Mouse (Mus musculus) midbrain, embryonic 11.5 days (tissue): ENCODE data around the gene Spaca5. TPM values are rescaled to one million over a fixed set of nuclear protein-coding genes. Genes with fewer than 3 reads are reported as not detected.

Experiments used
- polyA plus RNA-seq: library from polyadenylated mRNA; unstranded; fragments of >200 nt; fragmentation: Nextera tagmentation; extraction: Ambion mirVana; gene quantifications from 2 replicates; pipeline ENCODE4 v1.2.1, GENCODE M21; 2014

The Spaca5 gene
- polyA plus RNA-seq, 1 experiment from 2014 or later = not detected

Other genes with a start within 250 kb of the Spaca5 start
- gene Timp1, start 198.2 kb upstream of the Spaca5 start, polyA plus RNA-seq = 8.1 and 8.4 TPM in 2 replicates
- gene Syn1, start 147.4 kb upstream of the Spaca5 start, polyA plus RNA-seq = 11.9 and 14.8 TPM in 2 replicates
- gene Cfp, start 136.9 kb upstream of the Spaca5 start, polyA plus RNA-seq = 4.2 and 4.6 TPM in 2 replicates
- gene Elk1, start 117.8 kb upstream of the Spaca5 start, polyA plus RNA-seq = 4.5 and 6.4 TPM in 2 replicates
- 62.5 and 66.4 TPM in 2 replicates for gene Uxt, start 106.4 kb upstream of the Spaca5 start, polyA plus RNA-seq
- gene Zfp182, start 6.1 kb upstream of the Spaca5 start, polyA plus RNA-seq = 7.6 and 7.7 TPM in 2 replicates
- gene Zfp300, start 21.1 kb downstream of the Spaca5 start, polyA plus RNA-seq = 3.1 and 3.4 TPM in 2 replicates
- not detected in 2 replicates for gene Ssxa1, start 47.4 kb downstream of the Spaca5 start, polyA plus RNA-seq
- not detected in 2 replicates for gene Gm21876, start 107.2 kb downstream of the Spaca5 start, polyA plus RNA-seq